8 mouse cellular contexts compared by ENCODE assay signal in the genomic region with DNA sequence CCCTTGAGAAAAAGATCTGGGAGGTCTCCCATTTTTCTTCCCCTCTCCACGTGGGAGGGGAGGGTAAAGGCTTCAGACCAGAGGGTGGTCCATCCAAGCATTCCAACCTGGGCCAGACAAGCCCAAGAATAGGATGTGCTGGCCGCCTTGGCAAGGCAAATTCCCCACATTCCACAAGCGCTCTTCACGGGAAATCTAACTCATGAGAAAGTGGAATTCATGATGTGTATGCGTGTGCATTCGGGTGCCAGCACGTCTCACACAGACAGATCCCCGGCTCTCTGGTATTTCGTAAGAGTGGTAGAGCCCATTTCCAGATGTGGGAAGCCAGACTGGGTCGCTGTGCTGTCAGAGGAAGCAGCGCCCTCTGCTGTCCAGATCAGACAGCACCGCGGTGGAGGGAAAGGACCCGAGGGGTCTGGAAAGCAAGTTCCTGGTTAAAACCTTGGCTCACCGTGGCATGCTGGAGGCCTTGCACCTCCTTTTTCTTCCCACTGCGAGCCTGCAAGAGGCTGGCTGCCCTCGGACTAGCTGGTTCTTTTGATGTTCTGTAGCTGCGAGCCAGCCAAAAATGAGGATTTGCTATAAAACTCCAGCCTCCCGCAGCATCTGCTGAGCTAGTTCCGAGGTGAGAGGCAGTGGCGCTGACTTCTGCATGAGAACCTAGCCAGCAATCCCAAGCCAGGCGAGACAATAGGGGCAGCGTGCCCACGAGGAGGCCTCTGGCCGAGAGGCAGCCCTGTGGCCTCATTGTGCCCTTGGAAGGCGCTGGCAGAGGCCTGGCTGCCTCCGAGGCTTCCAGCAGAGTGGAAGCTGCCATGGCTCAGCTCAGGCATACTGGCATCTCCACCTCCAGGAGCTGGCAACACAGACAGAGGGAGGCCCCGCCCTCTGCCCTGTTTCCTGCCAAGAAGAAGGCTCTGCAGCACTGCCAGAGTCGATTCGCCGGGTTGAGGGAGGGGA.
DNase-seq lines count a peak whose midpoint lies in the region; ATAC-seq and TF ChIP-seq lines count a peak whose summit lies in the region.

No protein-coding gene starts in this region.

- peak overlapping the region; percentile 90 for H3K4me2 ChIP-seq in lung, postnatal 0 days (replicated peaks; ENCODE audit: low read depth, low read length)

- under 1% methylated on average over 31 of the region's 31 CpGs for WGBS in hindbrain, embryonic 10.5 days
- WGBS in lung, postnatal 0 days: under 1% methylated on average over 31 of the region's 31 CpGs

- H3K27ac ChIP-seq in hindbrain, embryonic 10.5 days: peak overlapping the region; percentile 93
- H3K27ac ChIP-seq in lung, postnatal 0 days (ENCODE audit: low read length): peak overlapping the region; percentile 95

- ATAC-seq in frontal cortex, adult (ENCODE audit: low TSS enrichment): peak; percentile 85
- ATAC-seq in lung, postnatal 0 days: peak; percentile 72

- peaks cover 61% of the 10 kb centered on the region for H3K4me1 ChIP-seq in hindbrain, embryonic 10.5 days (replicated peaks)
- peaks cover 39% of the 10 kb centered on the region for H3K4me1 ChIP-seq in lung, postnatal 0 days (ENCODE audit: insufficient read depth, low read depth, low read length)

- peak; percentile 79 for TF ChIP-seq EP300 in lung, postnatal 0 days (IDR thresholded peaks at IDR 0.05)

- TF ChIP-seq CTCF in lung, postnatal 0 days (IDR thresholded peaks at IDR 0.05): peak; percentile 97

- 0 out of 2 replicates have a peak, but pooled peaks cover 5% of the 10 kb centered on the region for H3K27me3 ChIP-seq in hindbrain, embryonic 10.5 days (ENCODE audit: insufficient read depth, poor library complexity, severe bottlenecking)
- no peaks in the 10 kb centered on the region for H3K27me3 ChIP-seq in lung, postnatal 0 days (replicated peaks; ENCODE audit: insufficient read depth, low read length)

- peak overlapping the region; percentile 64 for H3K4me3 ChIP-seq in hindbrain, embryonic 10.5 days
- H3K4me3 ChIP-seq in lung, postnatal 0 days (ENCODE audit: low read depth, low read length): peak overlapping the region; percentile 34

- H3K9ac ChIP-seq in lung, postnatal 0 days (replicated peaks; ENCODE audit: low read depth): peak overlapping the region; percentile 45

- no peaks in the 10 kb centered on the region for H3K9me3 ChIP-seq in hindbrain, embryonic 10.5 days
- no peaks in the 10 kb centered on the region for H3K9me3 ChIP-seq in lung, postnatal 0 days (ENCODE audit: low read length)

- peak; percentile 91 for DNase-seq in MN1 (ENCODE audit: low spot score)
- peak; percentile 98 for DNase-seq in cerebellum, adult 9-10 months
- peak; percentile 93 for DNase-seq in hindbrain, embryonic 10.5 days (ENCODE audit: low spot score)
- peak; percentile 92 for DNase-seq in layer of hippocampus, adult 9-11 months
- DNase-seq in lung, postnatal 0 days (ENCODE audit: low spot score): peak; percentile 97
- DNase-seq in ovary, postnatal 14 days (ENCODE audit: low spot score): peak; percentile 95
- DNase-seq in thymus, postnatal 14 days: peak; percentile 95

- H3K36me3 ChIP-seq in hindbrain, embryonic 10.5 days: no peaks in the 10 kb centered on the region
- no peaks in the 10 kb centered on the region for H3K36me3 ChIP-seq in lung, postnatal 0 days (ENCODE audit: insufficient read depth, low read length)

Comparison
In these comparisons a context has a peak if more than half of its experiments do, and no peak if none do; other contexts are left out.
1. Peak in every context shown above with its lines: DNase-seq, ATAC-seq, H3K4me3 ChIP-seq and H3K27ac ChIP-seq.